Mouse (Mus musculus) embryonic fibroblast, embryonic 13.5 days (primary cell): ENCODE data around the gene 4931409K22Rik. TPM values are rescaled to one million over a fixed set of nuclear protein-coding genes. Genes with fewer than 3 reads are reported as not detected.

ENCODE experiments used
- H3K27ac ChIP-seq: 2 replicates; pipeline ENCODE4 v1.5.1; 2012; ENCODE audit warnings: low read length, control low read depth, inconsistent platforms; ENCODE audit not compliant: insufficient read depth
- H3K4me1 ChIP-seq: 2 replicates; pipeline ENCODE4 v1.6.1; 2011; ENCODE audit warnings: low read length; ENCODE audit not compliant: control insufficient read depth, insufficient read depth
- H3K4me3 ChIP-seq: 2 replicates; pipeline ENCODE4 v1.5.1; 2011; ENCODE audit warnings: mild to moderate bottlenecking, control low read depth, low read length; ENCODE audit not compliant: insufficient read depth
- CTCF ChIP-seq: IDR thresholded peaks from 2 replicates; pipeline ENCODE4 v1.5.1; 2011; ENCODE audit warnings: mild to moderate bottlenecking, control low read depth, low read length, moderate library complexity, borderline replicate concordance; ENCODE audit not compliant: insufficient read depth
- POLR2A ChIP-seq: IDR thresholded peaks from 2 replicates; pipeline ENCODE4 v1.6.1; 2011; ENCODE audit warnings: low read depth, mild to moderate bottlenecking, control low read depth, low read length, moderate library complexity
- polyA plus RNA-seq: library from polyadenylated mRNA; stranded (reverse); fragments of >200 nt; gene quantifications from 2 replicates; pipeline ENCODE4 v1.2.4, GENCODE M21; 2011; ENCODE audit warnings: low read depth; ENCODE audit not compliant: missing spikeins, insufficient read length

The 4931409K22Rik gene
- polyA plus RNA-seq, 1 experiment, result not detected

DNA sequence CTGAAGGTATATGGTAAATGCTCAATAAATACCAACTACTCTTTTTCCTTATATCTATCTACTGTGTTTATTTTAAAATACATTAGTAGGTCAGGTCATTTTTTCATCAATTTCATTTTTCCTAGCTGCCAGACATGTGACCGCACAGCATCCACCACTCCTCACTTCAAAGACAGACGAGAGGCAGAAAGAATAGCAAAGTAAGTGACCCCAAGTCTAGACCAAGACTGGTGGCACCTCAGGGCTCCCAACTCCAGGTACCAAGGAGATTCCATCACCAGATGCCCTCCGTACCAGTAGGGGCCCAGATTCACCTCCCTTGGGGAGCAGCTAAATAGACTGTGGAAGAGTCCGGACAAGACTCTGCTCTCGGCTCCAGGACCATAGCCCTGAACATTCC lies 37.7 kb upstream of the 4931409K22Rik start:
- peaks cover 10% of the 10 kb centered on the region for H3K4me1 ChIP-seq
- no peak overlapping the region for H3K4me3 ChIP-seq
- TF ChIP-seq POLR2A (no peak), CTCF (no peak)
- H3K27ac ChIP-seq, result no peak overlapping the region

- TF ChIP-seq POLR2A, result no peak
- no peak for TF ChIP-seq CTCF
- Histone ChIP-seq H3K4me3 (no peak overlapping the region), H3K27ac (no peak overlapping the region), H3K4me1 (peaks cover 10% of the 10 kb centered on the region)
Observed at GRCm38 (mm10) chr5:24593928-24594327, 37.3 kb upstream of the 4931409K22Rik start.

DNA sequence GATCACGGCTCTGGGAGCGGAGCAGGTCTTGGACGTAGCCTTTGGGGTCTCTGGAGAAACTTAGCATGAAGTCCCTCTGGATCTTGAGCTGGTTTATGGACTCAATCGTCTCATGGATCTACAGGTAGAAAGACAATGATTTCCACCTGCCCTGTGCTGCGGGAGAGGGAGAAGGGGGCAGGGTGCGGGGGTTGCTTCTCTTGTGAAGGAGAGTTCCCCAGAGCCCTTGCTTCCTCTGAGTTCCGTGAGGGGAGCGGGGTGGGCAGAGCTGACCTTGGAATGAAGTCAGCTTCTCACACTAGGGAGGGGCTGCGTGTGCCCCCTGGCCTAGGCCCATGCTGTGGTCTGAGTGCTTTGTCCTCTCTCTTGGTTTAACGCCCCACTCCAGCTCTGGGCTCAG lies 36.6 kb upstream of the 4931409K22Rik start:
- Histone ChIP-seq H3K27ac (no peak overlapping the region), H3K4me3 (no peak overlapping the region), H3K4me1 (peaks cover 13% of the 10 kb centered on the region)
- TF ChIP-seq POLR2A, result no peak
- TF ChIP-seq CTCF, result no peak

- no peak for TF ChIP-seq CTCF
- peak; percentile 3; the same call in 1 of the 2 replicates for TF ChIP-seq POLR2A
- H3K4me1 ChIP-seq, result peaks cover 14% of the 10 kb centered on the region
- no peak overlapping the region for H3K4me3 ChIP-seq
- no peak overlapping the region for H3K27ac ChIP-seq
Observed at GRCm38 (mm10) chr5:24592471-24593160, 36.0 kb upstream of the 4931409K22Rik start.

GRCm38 (mm10) chr5:24591796-24592470 lies 35.3 kb upstream of the 4931409K22Rik start:
- H3K27ac ChIP-seq, result no peak overlapping the region
- H3K4me3 ChIP-seq, result no peak overlapping the region
- peaks cover 14% of the 10 kb centered on the region for H3K4me1 ChIP-seq
- TF ChIP-seq CTCF (no peak), POLR2A (no peak)

- Histone ChIP-seq H3K27ac (no peak overlapping the region), H3K4me1 (peaks cover 14% of the 10 kb centered on the region), H3K4me3 (no peak overlapping the region)
- TF ChIP-seq POLR2A (peak; percentile 35; the same call in 1 of the 2 replicates), CTCF (no peak)
Observed at GRCm38 (mm10) chr5:24591268-24591721, 34.7 kb upstream of the 4931409K22Rik start.

GRCm38 (mm10) chr5:24589511-24590500 lies 33.2 kb upstream of the 4931409K22Rik start:
- H3K4me1 ChIP-seq, result peaks cover 14% of the 10 kb centered on the region
- H3K27ac ChIP-seq, result no peak overlapping the region
- no peak overlapping the region for H3K4me3 ChIP-seq
- TF ChIP-seq CTCF (no peak), POLR2A (peak; percentile 26; the same call in 1 of the 2 replicates)

- peak; percentile 31; the same call in 1 of the 2 replicates for TF ChIP-seq POLR2A
- no peak for TF ChIP-seq CTCF
- H3K4me3 ChIP-seq, result peak overlapping the region; percentile 86
- peak overlapping the region; percentile 70 for H3K27ac ChIP-seq
- H3K4me1 ChIP-seq, result peaks cover 14% of the 10 kb centered on the region
Observed at GRCm38 (mm10) chr5:24587200-24587577, 30.6 kb upstream of the 4931409K22Rik start.

DNA sequence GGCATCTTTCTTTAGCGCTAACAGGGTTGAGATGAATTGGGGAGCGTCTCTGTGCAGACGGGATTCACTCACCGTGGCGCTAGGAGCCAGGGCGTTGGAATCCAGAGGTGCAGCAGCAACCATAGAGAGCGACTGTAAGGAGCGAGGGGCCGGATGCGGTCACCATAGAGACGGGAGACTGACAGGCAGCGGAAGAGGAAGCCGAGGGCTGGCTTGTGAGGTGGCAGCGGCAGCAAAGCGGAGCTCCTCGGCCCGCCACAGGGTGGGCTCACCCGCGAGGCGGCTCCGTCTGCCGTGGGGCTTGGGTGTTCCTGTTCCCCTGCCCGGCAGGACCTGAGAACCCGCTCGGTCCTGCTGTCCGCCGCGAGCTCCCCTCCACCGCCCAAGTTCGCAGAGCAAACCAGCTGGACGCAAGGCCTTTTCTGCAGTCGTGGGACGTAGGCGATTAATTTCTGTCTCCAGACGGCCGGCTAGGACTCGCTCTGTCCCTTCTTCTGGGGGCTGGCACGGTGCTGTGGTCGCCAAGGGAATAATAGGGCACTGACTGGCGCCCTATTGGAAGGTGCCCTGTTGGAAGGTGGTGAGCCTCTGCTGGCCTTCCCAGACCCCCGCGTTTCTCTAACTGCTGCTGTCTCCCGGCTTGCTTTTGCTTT lies 30.1 kb upstream of the 4931409K22Rik start, which contains the start of gene Chpf2:
TSS of gene Chpf2 (plus strand) at position 195 of the 653 bp plus-strand sequence.
- H3K27ac ChIP-seq, result peak within 1 kb of the TSS; percentile 70
- H3K4me1 ChIP-seq, result peaks cover 13% of the 10 kb centered on the region
- TF ChIP-seq CTCF (no peak), POLR2A (peak; percentile 87)

More for the DNA sequence above, 30.1 kb upstream of the 4931409K22Rik start, which contains the start of gene Chpf2:
- H3K4me3 ChIP-seq, result peak within 1 kb of the TSS; percentile 86
